Mouse (Mus musculus) spleen, adult 2 months (tissue): Measurements from ENCODE around the gene Flt3.

Experiments used
- CTCF ChIP-seq: fragments of 200-500 bp; IDR thresholded peaks from 2 replicates; pipeline ENCODE4 v1.5.1; 2011; ENCODE audit warnings: mild to moderate bottlenecking, inconsistent platforms; ENCODE audit not compliant: insufficient read depth, insufficient read length, insufficient replicate concordance; ENCODE audit errors: extremely low read depth
- POLR2A ChIP-seq: fragments of 200-500 bp; IDR thresholded peaks from 2 replicates; pipeline ENCODE4 v1.6.1; 2011; ENCODE audit warnings: low read depth, low read length, inconsistent platforms

GRCm38 (mm10) chr5:147417986-147418385, 17.7 kb upstream of the Flt3 start:
- no peak for TF ChIP-seq CTCF
- TF ChIP-seq POLR2A = no peak
